Mouse (Mus musculus) megakaryocyte-erythroid progenitor cell, adult 5-6 weeks (primary cell): ENCODE results near the gene Olfr814. TPM values are rescaled to one million over a fixed set of nuclear protein-coding genes. Genes with fewer than 3 reads are reported as not detected.
"Not testable (repeated sequence)": the region's sequence is repeated elsewhere in the genome, so short reads cannot be mapped to it uniquely, and the experiment has no call there.

ENCODE experiments used
- ATAC-seq: replicated peaks from 2 replicates; pipeline ENCODE4 v1.8.0; 2016; ENCODE audit warnings: mild to moderate bottlenecking, inconsistent platforms; ENCODE audit not compliant: severe bottlenecking, poor library complexity, low FRiP score, low TSS enrichment
- total RNA-seq, 2 experiments: library from RNA; stranded (forward) in 1 of 2; stranded (reverse) in 1 of 2; fragments of 200-1000, 215-1000 nt in 1 of 2; fragments of >200 nt in 1 of 2; fragmentation: Nextera tagmentation in 1 of 2; gene quantifications; 2 replicates each; pipeline ENCODE4 v1.2.3; 2014 to 2017

Gene Olfr814
- total RNA-seq (2014; fragmentation: Nextera tagmentation) (not detected in 2 replicates), total RNA-seq (2017) (not detected in 2 replicates)

- ATAC-seq, result not testable (repeated sequence)
Observed at GRCm38 (mm10) chr10:129879751-129880150, at the start of gene Olfr814. Gene Olfr814, minus strand, starts transcription at chr10:129879851.

DNA sequence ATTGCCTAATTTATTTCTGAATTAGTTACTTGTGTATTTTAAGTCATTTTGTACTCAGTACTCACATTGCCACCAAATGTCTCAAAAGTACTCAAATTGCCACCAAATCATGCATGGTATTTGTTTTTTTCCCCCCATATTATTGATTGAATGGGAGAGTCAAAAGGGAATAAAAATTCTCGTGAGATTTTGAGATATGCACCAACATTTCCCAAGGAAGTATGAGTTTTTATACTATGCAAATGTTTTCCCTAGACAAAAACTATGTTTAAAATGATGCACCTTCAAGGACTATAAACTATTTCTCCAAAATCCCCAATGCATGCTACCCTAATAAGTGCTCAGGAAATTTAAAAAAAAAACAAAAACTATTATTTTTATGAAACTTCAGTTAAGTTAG lies 35.8 kb upstream of the Olfr814 start, which contains the start of gene Olfr816:
TSS of gene Olfr816 (minus strand) at position 101 of the 400 bp plus-strand sequence.
- no peak for ATAC-seq

DNA sequence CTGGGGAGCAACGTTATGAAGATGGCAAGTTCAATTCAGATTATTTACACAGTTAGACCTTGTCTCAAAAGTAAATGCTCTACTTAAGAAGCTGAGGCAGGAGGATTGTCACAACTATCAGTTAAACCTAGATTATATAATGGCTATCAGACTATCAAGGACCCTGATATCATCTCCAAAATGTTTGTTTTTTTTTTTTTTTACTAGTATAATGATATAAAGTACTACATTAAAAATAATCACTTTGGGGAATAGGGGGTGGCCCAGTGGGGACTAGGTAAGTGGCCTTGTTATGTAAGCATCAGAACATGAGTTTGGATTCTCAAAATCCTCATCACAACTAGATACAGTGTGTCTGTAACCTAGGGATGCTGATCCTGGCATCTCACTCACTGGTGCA lies 26.1 kb upstream of the Olfr814 start, which contains the start of gene Olfr815:
TSS of gene Olfr815 (minus strand) at position 101 of the 400 bp plus-strand sequence.
- not testable (repeated sequence) for ATAC-seq

DNA sequence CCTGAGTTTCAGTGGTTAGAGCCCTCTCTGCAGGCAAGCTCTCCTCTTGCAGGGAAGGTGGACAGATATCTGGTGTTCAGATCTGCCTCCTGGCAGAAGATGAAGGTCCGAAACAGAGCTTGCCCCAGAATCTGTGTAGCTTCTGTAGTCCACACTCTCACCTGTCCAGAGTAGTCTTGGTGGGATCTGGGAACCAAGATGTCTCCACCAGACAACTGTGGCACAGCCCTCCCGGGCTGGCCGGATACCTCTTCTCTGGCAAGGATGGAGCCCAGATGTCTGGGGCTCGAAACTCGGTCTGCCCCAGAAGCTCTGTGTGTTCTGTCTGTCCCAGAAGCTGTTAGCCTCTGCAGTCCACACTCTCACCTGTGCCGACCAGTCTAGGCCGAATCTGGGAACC lies 6.3 kb upstream of the Olfr814 start:
- ATAC-seq, result no peak

GRCm38 (mm10) chr10:129885496-129885895 lies 5.8 kb upstream of the Olfr814 start:
- ATAC-seq, result not testable (repeated sequence)

DNA sequence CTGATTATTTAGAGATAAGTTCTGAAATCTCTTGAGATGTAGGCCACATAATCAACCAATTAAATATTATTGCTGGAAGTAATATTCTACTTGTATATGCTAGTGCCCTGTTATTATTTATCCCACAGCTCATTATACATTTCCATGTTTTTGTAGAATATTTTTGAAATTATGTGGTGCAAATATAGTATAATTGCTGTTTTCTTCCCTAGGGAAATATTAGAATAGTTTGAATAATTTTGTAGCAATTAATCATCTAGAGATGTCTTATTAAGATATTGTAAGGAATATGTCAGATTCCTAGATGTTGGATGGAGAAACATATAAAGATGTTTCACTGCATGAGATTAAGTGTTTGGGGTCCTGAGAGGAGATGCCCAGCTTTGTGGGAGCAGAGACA lies 24.6 kb downstream of the Olfr814 start, which contains the start of gene Olfr813:
TSS of gene Olfr813 (plus strand) at position 301 of the 400 bp plus-strand sequence.
- no peak for ATAC-seq

DNA sequence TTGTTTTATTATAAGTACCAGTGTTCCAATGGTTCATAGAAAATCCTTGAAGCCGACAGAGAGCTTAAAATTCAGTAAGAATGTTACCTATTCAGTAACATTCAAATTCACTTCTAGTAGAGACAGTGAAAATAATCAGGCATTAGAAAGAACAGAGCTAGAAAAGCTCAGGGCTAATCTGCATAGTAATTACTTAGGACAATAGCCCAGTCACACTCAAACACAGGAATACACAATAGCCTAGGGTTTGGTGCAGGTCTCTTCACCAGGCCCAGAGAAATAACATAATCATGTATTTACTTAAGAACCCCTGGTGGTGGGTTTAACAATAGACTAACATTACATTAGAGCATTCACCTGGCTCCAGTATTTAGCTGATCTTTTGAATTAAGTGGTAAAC lies 32.3 kb downstream of the Olfr814 start:
- no peak for ATAC-seq

DNA sequence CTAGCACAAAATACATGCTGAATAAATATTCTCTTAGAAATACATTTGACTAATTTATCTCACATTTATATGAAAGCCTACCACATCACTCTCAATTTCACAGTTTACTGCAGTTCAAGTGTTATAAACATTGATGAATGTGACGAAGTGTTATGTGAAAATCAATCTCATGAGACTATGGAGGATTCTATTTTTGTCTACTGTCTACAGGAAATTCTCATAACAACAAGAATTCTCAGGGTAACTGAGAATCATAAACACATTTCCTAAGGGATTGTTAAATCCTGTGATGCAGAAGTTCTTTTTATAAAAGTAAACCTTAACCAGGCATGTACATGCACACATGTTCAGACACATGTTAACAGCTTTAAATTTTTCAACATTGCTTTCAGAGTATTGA lies 33.7 kb downstream of the Olfr814 start, which contains the start of gene Olfr812:
TSS of gene Olfr812 (minus strand) at position 101 of the 400 bp plus-strand sequence.
- no peak for ATAC-seq

Other genes with a start within 250 kb of the Olfr814 start
- gene Olfr799, start 242.4 kb downstream of the Olfr814 start, total RNA-seq (2014; fragmentation: Nextera tagmentation), result not detected in 2 replicates
- gene Olfr799, start 242.4 kb downstream of the Olfr814 start, total RNA-seq (2017), result not detected in 2 replicates
- gene Olfr800, start 222.2 kb downstream of the Olfr814 start, total RNA-seq (2014; fragmentation: Nextera tagmentation), result not detected in 2 replicates
- gene Olfr800, start 222.2 kb downstream of the Olfr814 start, total RNA-seq (2017), result not detected in 2 replicates
- gene Olfr801, start 206.0 kb downstream of the Olfr814 start, total RNA-seq (2014; fragmentation: Nextera tagmentation), result not detected in 2 replicates
- gene Olfr801, start 206.0 kb downstream of the Olfr814 start, total RNA-seq (2017), result not detected in 2 replicates
- gene Olfr802, start 191.7 kb downstream of the Olfr814 start, total RNA-seq (2014; fragmentation: Nextera tagmentation), result not detected in 2 replicates
- not detected in 2 replicates for gene Olfr802, start 191.7 kb downstream of the Olfr814 start, total RNA-seq (2017)
- not detected in 2 replicates for gene Olfr803, start 185.6 kb downstream of the Olfr814 start, total RNA-seq (2014; fragmentation: Nextera tagmentation)
- gene Olfr803, start 185.6 kb downstream of the Olfr814 start, total RNA-seq (2017), result not detected in 2 replicates
- not detected in 2 replicates for gene Olfr804, start 176.6 kb downstream of the Olfr814 start, total RNA-seq (2014; fragmentation: Nextera tagmentation)
- gene Olfr804, start 176.6 kb downstream of the Olfr814 start, total RNA-seq (2017), result not detected in 2 replicates
- gene Olfr805, start 150.5 kb downstream of the Olfr814 start, total RNA-seq (2014; fragmentation: Nextera tagmentation), result not detected in 2 replicates
- not detected in 2 replicates for gene Olfr805, start 150.5 kb downstream of the Olfr814 start, total RNA-seq (2017)
- gene Olfr806, start 137.9 kb downstream of the Olfr814 start, total RNA-seq (2014; fragmentation: Nextera tagmentation), result not detected in 2 replicates
- not detected in 2 replicates for gene Olfr806, start 137.9 kb downstream of the Olfr814 start, total RNA-seq (2017)
- gene Olfr807, start 122.1 kb downstream of the Olfr814 start, total RNA-seq (2014; fragmentation: Nextera tagmentation), result not detected in 2 replicates
- not detected in 2 replicates for gene Olfr807, start 122.1 kb downstream of the Olfr814 start, total RNA-seq (2017)
- 0.12 TPM in 1 of 2 replicates, not detected in the other for gene Olfr808, start 114.4 kb downstream of the Olfr814 start, total RNA-seq (2014; fragmentation: Nextera tagmentation)
- not detected in 2 replicates for gene Olfr808, start 114.4 kb downstream of the Olfr814 start, total RNA-seq (2017)
- not detected in 2 replicates for gene Olfr809, start 105.2 kb downstream of the Olfr814 start, total RNA-seq (2014; fragmentation: Nextera tagmentation)
- gene Olfr809, start 105.2 kb downstream of the Olfr814 start, total RNA-seq (2017), result not detected in 2 replicates
- not detected in 2 replicates for gene Olfr810, start 84.9 kb downstream of the Olfr814 start, total RNA-seq (2014; fragmentation: Nextera tagmentation)
- not detected in 2 replicates for gene Olfr810, start 84.9 kb downstream of the Olfr814 start, total RNA-seq (2017)
- not detected in 2 replicates for gene Olfr811, start 75.5 kb downstream of the Olfr814 start, total RNA-seq (2014; fragmentation: Nextera tagmentation)
- not detected in 2 replicates for gene Olfr811, start 75.5 kb downstream of the Olfr814 start, total RNA-seq (2017)
- gene Olfr812, start 33.8 kb downstream of the Olfr814 start, total RNA-seq (2014; fragmentation: Nextera tagmentation), result not detected in 2 replicates
- gene Olfr812, start 33.8 kb downstream of the Olfr814 start, total RNA-seq (2017), result not detected in 2 replicates
- not detected in 2 replicates for gene Olfr813, start 24.5 kb downstream of the Olfr814 start, total RNA-seq (2014; fragmentation: Nextera tagmentation)
- gene Olfr813, start 24.5 kb downstream of the Olfr814 start, total RNA-seq (2017), result not detected in 2 replicates
- gene Olfr815, start 26.0 kb upstream of the Olfr814 start, total RNA-seq (2014; fragmentation: Nextera tagmentation), result not detected in 2 replicates
- not detected in 2 replicates for gene Olfr815, start 26.0 kb upstream of the Olfr814 start, total RNA-seq (2017)
- gene Olfr816, start 35.7 kb upstream of the Olfr814 start, total RNA-seq (2014; fragmentation: Nextera tagmentation), result not detected in 2 replicates
- gene Olfr816, start 35.7 kb upstream of the Olfr814 start, total RNA-seq (2017), result not detected in 2 replicates
- gene Olfr818, start 69.2 kb upstream of the Olfr814 start, total RNA-seq (2014; fragmentation: Nextera tagmentation), result not detected in 2 replicates
- not detected in 2 replicates for gene Olfr818, start 69.2 kb upstream of the Olfr814 start, total RNA-seq (2017)
- not detected in 2 replicates for gene Olfr819, start 87.4 kb upstream of the Olfr814 start, total RNA-seq (2014; fragmentation: Nextera tagmentation)
- not detected in 2 replicates for gene Olfr819, start 87.4 kb upstream of the Olfr814 start, total RNA-seq (2017)
- gene Olfr247, start 96.3 kb upstream of the Olfr814 start, total RNA-seq (2014; fragmentation: Nextera tagmentation), result not detected in 2 replicates
- gene Olfr247, start 96.3 kb upstream of the Olfr814 start, total RNA-seq (2017), result not detected in 2 replicates
- not detected in 2 replicates for gene Gm10310, start 105.2 kb upstream of the Olfr814 start, total RNA-seq (2014; fragmentation: Nextera tagmentation)
- not detected in 2 replicates for gene Gm10310, start 105.2 kb upstream of the Olfr814 start, total RNA-seq (2017)
- not detected in 2 replicates for gene Olfr820, start 132.8 kb upstream of the Olfr814 start, total RNA-seq (2014; fragmentation: Nextera tagmentation)
- not detected in 2 replicates for gene Olfr820, start 132.8 kb upstream of the Olfr814 start, total RNA-seq (2017)
- not detected in 2 replicates for gene Olfr821, start 150.5 kb upstream of the Olfr814 start, total RNA-seq (2014; fragmentation: Nextera tagmentation)
- gene Olfr821, start 150.5 kb upstream of the Olfr814 start, total RNA-seq (2017), result not detected in 2 replicates
- not detected in 2 replicates for gene Olfr822, start 191.4 kb upstream of the Olfr814 start, total RNA-seq (2014; fragmentation: Nextera tagmentation)
- gene Olfr822, start 191.4 kb upstream of the Olfr814 start, total RNA-seq (2017), result not detected in 2 replicates
- not detected in 2 replicates for gene Olfr823, start 235.5 kb upstream of the Olfr814 start, total RNA-seq (2014; fragmentation: Nextera tagmentation)
- gene Olfr823, start 235.5 kb upstream of the Olfr814 start, total RNA-seq (2017), result not detected in 2 replicates